In genomic region chr9:18293026-18293781, GRCm38 (mm10) we compare ENCODE assay signal across 9 mouse cellular contexts. TPM values are rescaled to one million over a fixed set of nuclear protein-coding genes. Genes with fewer than 3 reads are reported as not detected.
DNase-seq lines count a peak whose midpoint lies in the region; ATAC-seq lines count a peak whose summit lies in the region.
"Had no signal": no experiment of that assay in that cellular context is flagged by ENCODE, and none has a peak within 500 bp of the region (broad histone marks: within the 10 kb centered on the region; RNA-seq: fewer than 3 reads in every experiment).

No protein-coding gene starts in this region.

- ATAC-seq in erythroid progenitor cell, adult 5-6 weeks (replicated peaks; ENCODE audit: low FRiP score, poor library complexity, severe bottlenecking): peak; percentile 35
- no peak for ATAC-seq in liver, embryonic 11.5 days (replicated peaks; ENCODE audit: low FRiP score)

- peak overlapping the region; percentile 82 for H3K9ac ChIP-seq in liver, embryonic 11.5 days (ENCODE audit: low read depth, low read length)

- 0 out of 2 replicates have a peak, but pooled peaks cover 2% of the 10 kb centered on the region for H3K36me3 ChIP-seq in liver, embryonic 11.5 days (ENCODE audit: control insufficient read depth, insufficient read depth, low read length)

- H3K27ac ChIP-seq in liver, embryonic 11.5 days (ENCODE audit: low read depth, low read length): 0 out of 2 replicates have a peak overlapping the region, but pooled peaks have one; percentile 73

- H3K9me3 ChIP-seq in liver, embryonic 11.5 days (ENCODE audit: control insufficient read depth, low read length): no peaks in the 10 kb centered on the region

- peak overlapping the region; percentile 73 for H3K4me3 ChIP-seq in liver, embryonic 11.5 days (ENCODE audit: low read depth, low read length)

- no peaks in the 10 kb centered on the region for H3K4me1 ChIP-seq in liver, embryonic 11.5 days (replicated peaks; ENCODE audit: control insufficient read depth, insufficient read depth, low read length)

- peak; percentile 10 for DNase-seq in embryo, embryonic 10.5 days (ENCODE audit: low spot score)
- DNase-seq in embryo, embryonic 11 days: no peak
- DNase-seq in 416B (ENCODE audit: low read depth): peak; percentile 63
- DNase-seq in liver, embryonic 11.5 days (ENCODE audit: low spot score): no peak
- no peak for DNase-seq in urinary bladder, adult 2 months (ENCODE audit: low spot score)
- DNase-seq in ovary, adult 18-20 months (ENCODE audit: low spot score): no peak
- DNase-seq in urinary bladder, postnatal 25 days (ENCODE audit: low spot score): no peak
- DNase-seq: lung, postnatal 4 days had no signal

- peak overlapping the region; percentile 84 for H3K4me2 ChIP-seq in liver, embryonic 11.5 days

- WGBS in liver, embryonic 11.5 days: 31% methylated on average over 6 of the region's 6 CpGs

- H3K27me3 ChIP-seq in liver, embryonic 11.5 days (replicated peaks; ENCODE audit: control insufficient read depth, insufficient read depth, low read length): no peaks in the 10 kb centered on the region

RNA-seq across cellular contexts. Expression of gene Chordc1, which starts 1.3 kb away (rescaled TPM):
- total RNA-seq in erythroid progenitor cell, adult 5-6 weeks (2015; ENCODE audit: low replicate concordance): 30.6 and 35.3 TPM in 2 replicates
- 29.9 and 46.9 TPM in 2 replicates for total RNA-seq in erythroid progenitor cell, adult 5-6 weeks (2017; ENCODE audit: low replicate concordance)
- 112 and 116 TPM in 2 replicates for polyA plus RNA-seq in liver, embryonic 11.5 days (2014; fragmentation: Nextera tagmentation; extraction: Ambion mirVana)
- 29.7 and 32.8 TPM in 2 replicates for polyA plus RNA-seq in urinary bladder, adult 2 months (2012; rRNA removed)

Comparison
In these comparisons a context has a peak if more than half of its experiments do, and no peak if none do; other contexts are left out.
1. DNase-seq: peak in embryo, embryonic 10.5 days (single experiment) and 416B (single experiment); none in embryo, embryonic 11 days (single experiment), liver, embryonic 11.5 days (single experiment), urinary bladder, adult 2 months (single experiment), ovary, adult 18-20 months (single experiment) and urinary bladder, postnatal 25 days (single experiment).